Mouse (Mus musculus) brain, adult 2 months (tissue): ENCODE measurements around the gene Bgn.

Experiments used
- DNase-seq: peaks from one replicate; pipeline ENCODE4 v3.0.0; 2011; ENCODE audit warnings: low read depth, low spot score

The Bgn gene

DNA sequence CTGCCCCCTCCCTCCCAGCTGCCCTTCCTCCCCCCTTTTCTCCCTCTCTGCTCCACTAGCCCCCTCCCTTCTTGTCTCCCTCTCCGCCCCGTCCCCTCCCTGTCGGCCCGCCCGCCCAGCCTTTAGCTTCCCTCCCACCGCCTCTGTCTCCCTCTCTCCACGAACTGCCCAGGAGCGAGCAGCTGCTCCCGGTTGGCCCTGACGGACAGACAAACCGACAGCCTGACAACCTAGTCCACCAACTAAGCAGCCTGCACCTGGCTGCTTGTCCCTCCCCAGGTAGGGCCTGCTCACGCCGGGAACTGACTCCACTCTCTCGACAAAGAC lies at the start of gene Bgn:
TSS of gene Bgn (plus strand) at position 119 of the 327 bp plus-strand sequence.
- DNase-seq, result no peak

DNA sequence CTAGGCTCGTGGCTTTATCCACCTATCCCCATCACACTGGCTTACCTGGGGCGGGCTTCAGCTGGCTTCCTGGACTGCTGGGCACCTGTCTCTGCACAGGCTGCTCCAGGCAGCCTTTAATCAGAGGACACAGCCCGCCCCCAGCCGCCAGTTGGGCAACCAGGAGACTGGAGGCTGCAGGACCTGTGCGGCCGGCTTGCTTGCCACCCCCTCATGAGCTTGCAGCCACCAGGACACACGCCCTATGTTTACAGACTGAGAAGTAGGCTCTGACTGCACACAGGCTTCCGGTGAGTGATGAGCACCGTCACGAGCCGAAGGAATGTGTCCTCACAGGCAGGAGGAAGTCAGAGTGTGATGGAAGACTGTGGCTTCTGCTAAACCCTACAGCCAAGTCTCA lies 48.1 kb upstream of the Bgn start, which contains the start of gene Trex2:
TSS of gene Trex2 (minus strand) at position 93 of the 400 bp plus-strand sequence.
- no peak for DNase-seq

DNA sequence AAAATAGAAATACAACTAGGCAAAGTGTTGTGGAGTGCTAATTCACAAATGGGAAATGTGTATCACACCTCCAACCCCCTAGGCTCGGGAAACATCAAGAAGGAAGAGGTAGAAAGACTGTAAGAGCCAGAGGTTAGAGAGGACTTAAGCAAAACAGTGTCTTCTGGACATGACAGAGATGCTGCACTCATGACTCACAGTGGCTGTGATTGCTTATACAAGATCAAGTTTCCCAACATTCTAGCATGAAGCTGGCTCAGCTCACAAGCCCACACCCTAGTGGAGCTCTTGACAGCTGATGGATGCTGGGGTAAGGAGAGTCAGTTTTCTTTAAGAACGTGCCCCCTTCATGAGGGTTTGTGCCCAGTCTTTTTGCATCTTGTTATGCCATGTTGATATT lies 42.0 kb upstream of the Bgn start:
- peak; percentile 36 for DNase-seq

DNA sequence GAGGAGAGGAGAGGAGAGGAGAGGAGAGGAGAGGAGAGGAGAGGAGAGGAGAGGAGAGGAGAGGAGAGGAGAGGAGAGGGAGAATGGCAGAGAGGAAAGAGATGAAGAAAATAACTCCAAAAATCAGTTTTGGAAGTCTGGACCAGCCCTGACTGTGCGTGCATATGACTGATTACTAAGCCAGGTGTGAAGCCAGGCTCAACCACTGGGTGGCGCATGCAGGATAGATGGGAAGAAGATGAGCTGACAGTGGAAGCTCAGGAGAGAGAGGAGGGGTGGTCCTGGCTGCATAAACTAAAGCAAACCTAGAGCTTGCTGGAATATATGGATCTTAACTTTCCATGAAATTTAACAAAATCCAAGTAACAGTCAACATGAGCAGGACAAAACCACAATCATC lies 31.5 kb upstream of the Bgn start:
- DNase-seq, result peak; percentile 69

DNA sequence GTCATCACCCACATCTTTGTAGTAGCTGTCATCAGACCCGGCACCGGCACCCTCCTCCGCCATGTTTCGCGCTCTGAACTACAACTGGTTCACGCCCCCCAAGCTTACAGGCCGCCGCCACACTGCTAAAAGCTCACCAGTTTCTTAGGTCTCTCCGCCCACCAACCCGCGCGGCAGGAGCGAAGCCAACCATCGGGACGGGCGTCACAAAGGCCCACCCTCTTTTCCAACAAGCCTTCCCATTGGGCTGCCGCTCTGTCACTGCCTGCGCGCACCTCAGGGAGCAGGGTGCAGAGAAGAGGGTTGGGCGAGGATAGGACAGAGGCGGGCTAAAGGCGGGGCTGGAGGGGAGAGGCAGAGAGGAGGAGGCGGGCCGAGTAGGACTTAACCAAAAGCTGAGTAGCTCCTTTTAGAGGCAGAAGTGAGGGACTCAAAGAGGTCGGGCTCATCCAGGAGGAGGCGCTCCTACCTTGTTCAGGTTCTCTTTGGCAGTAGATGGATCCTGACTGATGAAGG lies 24.5 kb upstream of the Bgn start, which contains the start of gene Haus7:
TSS of gene Haus7 (minus strand) at position 168 of the 516 bp plus-strand sequence.
- peak; percentile 98 for DNase-seq

DNA sequence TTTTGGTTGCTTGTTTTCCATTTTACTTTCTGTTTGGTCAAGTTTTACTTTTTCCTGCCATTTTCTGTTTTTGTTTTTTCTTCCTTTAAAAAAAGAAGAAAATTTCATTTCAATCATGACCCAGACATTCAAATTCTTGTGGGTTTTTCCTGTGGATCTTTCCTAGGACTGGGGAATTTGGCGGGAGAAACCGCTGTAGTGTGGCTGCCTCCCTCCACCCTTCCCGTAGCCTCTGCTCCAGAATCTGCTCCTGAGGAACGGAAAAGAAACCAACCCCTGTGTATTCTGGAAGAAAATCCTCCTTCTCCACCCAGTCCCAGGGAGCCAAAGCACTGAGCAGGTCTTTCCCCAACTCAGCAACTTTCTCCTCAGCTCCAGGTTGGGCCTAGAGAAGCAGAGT lies 22.6 kb upstream of the Bgn start:
- DNase-seq, result no peak

DNA sequence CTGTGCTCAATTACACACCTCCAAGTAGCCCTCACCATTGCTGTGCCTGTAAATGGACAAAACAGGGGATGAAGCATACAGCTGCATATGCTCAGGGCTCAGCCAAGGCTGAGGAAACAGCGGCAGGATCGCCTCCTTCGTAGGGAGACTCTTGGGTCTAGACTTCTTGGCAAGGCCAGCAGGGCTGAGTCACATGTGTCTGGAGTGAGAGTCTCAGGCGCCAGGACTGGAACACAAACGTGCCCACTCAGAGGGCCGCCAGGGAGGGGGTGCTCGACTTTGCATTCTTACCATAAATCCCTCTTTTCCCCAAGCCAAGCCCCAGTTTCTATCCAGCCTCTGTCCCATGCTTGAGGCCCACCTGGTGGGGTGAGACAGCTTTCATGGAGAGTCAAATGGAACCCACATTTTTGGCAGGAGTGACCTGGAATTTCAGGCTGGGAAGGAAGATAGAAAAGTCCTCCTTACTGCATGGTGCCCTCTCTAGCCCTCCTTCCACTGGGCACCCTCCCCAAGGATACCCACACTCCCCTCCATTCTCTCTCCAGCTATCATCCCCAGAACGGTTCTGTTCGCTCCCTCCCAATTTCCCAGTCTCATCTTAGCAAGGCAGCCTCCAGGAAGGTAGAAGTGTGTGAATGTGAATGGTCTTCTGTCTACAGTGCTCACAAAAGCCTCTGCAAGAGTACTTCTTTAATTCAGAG lies 17.8 kb upstream of the Bgn start:
- peak; percentile 39 for DNase-seq

DNA sequence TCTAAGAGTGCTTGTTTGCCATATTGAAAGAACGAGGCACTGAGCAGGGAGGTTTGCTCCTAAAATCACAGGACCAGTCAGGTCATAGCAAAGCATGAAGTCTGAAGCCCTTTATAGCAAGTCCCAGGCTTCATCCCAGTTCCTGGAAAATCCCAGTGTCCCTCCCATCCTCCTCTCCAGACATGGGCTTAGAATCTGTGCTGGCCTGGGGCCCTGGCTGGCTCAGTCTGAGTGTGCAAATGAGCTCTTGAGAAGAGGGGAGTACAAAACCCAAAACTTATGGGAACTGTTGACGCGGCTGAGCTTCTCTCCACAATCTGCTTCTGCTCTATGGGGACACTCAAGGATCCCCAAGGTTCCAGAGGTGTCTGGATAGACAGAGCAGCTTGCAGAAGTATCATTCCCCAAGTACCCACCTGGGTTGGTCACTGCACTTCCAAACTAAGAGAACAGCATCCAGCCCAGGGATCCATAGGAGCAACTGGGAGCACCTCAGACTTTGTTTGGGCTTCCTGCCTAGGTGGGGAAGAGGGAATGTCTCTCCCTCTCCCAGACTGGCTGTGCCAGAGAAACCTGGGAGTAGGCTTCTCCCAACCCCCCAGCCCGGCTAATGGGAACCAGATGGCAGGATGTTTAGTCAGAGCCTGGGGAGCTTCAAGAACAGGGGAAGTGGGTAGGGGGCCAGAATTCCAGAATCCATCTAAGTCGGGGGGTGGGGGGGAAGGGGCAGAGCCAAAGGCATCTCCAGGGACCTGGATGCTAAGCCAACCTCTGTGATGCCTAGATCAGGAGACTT lies 15.8 kb upstream of the Bgn start:
- DNase-seq, result no peak

DNA sequence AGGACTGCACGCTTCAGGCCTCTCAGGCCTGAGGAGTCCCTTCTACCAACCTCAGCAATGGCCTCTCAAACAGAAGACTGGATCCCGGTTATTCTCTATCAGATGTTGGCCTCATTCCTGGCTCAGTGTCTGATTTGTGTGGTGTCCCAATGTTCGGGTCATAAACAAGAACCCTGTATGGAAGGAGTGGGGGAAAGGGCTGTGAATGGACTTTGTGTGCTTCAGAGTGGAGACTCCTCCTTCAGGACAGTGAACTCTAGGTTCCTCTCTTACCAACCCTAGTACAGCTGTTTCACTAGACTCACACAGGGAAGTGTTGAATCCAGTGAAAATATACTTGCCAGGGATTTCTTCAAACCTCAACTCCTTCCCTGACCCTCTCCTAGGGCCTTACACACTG lies 15.1 kb upstream of the Bgn start:
- DNase-seq, result no peak

DNA sequence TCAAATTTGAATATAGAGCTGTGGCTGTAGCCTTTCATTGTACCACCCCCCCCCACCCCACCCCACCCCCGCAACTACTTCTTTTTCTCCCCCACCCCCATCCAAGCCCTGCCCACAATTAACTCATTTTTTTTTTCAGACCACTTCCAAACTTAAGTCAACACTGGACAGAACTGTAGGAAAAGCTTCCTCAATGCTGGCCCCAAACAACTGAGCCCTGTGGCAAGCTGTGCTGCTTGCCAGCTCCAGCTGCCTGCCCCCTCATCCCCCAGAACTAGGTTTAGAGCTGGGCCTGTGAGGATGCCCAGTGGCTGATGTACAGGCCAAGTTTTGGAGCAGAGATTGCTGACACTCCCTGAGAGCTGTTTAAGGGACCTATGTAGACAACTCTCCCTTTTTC lies 14.7 kb upstream of the Bgn start:
- no peak for DNase-seq

DNA sequence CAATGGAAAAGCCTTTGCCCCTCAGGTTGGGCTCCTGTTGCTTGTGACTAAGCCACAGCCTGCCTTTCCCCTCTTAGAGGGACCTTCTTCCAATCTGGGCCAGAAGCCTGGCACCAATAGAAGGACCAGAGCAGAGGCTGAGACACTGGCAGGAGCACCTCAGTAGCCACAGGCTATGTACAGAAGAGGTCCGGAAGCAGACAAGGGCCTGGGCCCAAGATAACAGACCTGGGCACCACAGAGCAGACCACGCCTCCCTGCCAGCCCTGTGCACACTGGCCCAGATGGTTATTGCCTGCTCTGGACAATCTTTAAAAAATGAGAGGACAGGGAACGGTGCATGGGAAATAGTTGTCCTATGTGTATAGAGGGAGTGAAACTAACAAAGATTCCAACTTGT lies 11.6 kb upstream of the Bgn start:
- DNase-seq, result no peak

DNA sequence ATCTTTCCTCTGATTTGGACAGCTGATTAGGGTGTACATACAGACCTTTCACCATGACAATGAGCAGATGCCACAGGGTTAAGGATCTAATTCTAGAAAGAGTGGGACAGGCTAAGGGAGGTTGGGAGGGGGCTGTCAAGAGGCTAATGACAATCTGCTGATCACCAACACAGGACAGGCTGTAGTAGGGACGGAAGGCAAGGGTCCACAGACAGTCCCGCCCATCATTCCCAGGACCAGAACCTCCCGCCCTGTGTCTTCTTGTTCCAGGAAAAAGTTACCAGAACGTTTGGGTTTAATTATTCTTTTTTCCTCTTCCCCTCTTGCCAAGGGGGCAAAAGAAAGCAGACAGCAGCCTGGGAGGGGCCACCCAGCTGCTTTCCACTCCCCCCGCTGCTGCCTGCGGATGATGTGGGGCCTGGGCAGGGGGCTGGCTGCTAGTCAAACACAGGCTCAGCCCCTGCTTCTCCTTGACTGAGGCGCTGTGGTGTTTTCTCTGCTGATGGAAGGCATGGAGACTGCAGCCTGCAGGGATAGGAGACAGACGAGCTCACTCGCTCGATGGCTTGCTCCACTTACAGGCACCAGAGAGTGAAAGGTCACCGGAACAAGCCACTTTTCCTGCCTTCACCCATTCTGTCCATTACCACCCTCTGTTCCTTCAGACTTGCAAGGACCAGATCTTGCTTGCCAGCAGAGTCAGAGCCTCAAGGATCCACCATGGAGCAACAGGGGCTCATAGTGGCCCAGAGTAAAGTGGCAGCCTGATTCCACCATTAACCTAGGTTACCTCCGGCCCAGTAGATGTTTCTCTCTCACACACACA lies 8.8 kb upstream of the Bgn start:
- DNase-seq, result no peak

DNA sequence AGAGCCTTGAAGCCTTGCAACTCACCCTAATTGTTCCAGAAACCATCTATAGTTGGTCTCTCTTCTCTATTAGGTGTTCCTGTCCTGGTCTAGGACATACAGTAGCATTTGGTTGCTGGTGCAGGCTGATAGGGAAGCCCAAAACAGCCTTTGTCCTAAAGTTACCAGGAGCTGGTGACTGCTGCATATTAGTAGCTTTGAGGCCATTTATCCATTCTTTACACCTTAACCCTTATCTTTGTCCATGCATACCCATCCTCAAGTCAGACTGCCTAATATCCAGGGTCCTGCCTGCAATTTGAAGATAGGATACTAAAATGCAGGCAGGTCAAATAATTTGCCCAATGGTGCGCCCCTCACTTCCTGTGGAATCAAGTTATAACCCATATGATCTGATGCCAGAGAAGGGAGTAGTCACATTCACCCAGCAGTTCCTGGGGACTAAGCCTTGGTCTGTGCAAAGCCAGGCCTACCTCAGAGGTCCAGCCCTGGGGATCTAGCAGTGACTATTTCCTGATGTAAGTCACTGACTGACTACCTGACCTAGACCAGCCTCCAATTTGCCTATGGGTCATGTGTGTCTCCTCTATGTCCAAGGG lies 7.6 kb upstream of the Bgn start:
- DNase-seq, result no peak

DNA sequence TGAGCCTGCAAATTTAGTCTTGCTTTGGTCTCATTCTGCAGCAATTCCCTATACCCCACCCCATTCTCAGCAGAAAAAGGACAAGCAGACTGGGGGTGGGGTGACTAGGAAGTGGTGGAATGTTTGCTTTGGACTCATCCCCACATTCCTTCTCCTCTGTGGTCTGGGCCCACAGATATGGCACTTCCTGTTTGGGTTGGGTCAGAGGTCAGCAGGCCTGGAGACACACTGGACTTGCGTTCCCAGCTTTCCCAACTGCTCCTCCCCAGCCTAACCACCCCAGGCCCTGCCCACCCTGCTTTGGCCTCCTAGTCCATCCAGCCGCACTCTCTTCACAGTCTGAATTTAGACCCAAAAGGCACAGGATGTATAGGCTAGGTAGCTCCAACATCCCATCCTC lies 6.8 kb upstream of the Bgn start:
- DNase-seq, result no peak

DNA sequence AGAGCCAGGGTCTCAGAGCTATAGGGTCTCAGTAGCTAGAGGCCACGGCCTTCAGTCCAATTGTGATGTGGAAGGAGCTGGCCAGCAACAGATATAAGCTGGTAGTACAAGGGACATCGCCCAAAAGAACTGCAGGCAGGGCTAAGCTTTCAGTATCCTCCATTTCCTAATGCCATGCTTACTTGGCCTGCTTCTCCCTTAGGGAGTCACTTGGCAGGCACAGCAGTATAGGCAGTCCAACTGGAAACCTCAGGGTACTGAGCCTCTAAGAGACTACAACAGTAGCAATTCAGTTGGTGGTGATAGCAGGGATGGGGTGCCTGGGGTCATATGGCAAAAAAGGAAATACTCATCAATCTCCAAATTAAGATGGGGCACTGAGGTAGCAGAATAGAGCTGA lies 5.9 kb upstream of the Bgn start:
- no peak for DNase-seq

DNA sequence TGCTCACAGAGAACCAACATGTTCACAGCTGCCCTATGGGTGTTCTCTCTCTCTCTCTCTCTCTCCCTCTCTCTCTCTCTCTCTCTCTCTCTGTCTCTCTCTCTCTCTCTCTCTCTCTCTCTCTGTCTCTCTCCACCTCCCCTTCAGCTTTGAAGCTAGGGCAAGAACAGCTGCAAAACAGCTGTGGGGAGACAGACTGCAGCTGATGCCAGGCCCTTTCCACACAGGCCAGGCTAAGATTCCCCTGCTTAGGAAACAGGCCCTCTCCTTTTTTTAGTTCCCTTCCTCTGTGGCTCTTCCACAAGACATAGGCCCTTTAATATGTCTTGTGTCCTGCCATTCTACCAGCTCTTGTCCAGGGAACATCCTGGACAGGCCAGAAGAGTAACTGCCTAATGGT lies 3.7 kb upstream of the Bgn start:
- no peak for DNase-seq

DNA sequence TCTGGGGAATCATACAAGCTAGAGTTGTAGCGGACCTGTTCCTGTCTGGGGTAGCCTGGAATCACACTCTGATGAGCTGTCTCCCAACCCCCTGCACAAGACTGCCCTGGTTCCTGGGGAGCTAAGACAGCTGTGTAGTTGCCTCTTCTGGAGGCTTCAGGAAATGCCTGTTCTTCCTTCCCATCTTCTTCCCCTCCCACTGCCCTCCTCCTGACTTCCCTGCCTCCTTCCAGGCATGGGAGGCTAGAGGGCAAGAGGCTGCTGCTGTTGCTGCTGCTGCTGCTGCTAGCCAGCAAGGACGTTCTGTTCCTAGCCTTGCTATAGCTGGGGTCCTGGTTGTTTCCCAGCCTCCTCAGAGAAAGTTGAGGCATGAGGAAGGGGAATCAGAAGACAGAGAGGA lies 3.1 kb upstream of the Bgn start:
- no peak for DNase-seq

DNA sequence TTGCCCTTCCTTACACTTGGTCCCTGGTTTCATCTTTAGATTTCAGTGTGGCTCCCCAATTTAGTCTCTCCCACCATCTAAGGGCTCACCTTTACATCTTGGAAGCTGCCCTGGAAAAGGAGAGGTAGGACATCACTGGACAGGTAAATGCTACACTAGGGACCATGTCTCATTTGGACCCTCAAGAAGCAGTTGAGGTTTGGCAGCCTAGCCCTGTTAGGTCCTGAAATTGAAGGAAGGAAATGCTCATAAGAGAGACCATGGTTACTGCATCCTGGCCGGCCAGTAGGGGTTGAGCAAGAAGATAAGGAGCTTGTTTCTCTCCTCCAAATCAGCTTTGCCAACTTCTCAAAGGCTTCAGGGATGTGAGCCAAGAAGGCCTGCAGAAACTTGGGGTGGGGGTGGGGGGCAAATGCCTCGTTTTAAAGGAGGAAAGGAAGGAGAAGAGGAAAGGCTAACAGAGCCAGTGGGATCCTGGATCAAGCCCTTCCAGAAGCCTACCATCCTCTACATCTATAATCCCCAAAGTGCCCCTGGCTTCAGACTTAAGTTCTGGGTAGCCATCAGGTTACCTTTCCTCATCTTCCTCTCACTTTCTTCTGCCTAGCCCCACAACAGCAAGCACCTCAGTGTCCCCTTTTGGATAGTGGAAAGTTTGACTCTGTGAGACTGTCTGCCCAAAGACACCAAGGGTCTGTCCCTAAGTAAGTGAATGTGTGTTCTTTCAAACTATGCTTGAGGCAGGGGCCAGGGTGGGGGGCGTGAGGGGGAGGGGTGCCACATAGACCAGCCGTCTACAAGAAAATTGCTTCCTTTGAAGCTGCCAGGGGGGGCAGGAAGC lies 539 bp upstream of the Bgn start:
- DNase-seq, result no peak

DNA sequence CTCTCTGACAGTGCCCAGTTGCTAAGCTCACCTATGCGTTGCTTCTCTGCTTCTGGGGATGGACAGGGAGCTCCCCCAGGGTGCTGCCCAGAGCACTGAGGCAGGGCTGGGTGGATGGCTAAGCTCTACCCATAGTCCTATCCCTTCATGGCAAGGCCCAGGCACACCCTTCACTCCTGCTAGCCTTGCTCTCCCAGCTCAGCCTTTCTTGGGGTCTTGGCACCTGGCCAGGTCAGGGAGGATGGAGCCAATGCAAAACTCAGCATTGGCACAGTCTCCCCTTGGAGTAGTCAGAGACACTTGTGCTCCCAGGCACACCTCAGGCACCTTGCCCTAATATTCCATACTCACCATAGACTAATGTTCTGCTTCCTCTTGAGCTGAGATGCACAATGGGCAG lies 674 bp downstream of the Bgn start:
- DNase-seq, result no peak

DNA sequence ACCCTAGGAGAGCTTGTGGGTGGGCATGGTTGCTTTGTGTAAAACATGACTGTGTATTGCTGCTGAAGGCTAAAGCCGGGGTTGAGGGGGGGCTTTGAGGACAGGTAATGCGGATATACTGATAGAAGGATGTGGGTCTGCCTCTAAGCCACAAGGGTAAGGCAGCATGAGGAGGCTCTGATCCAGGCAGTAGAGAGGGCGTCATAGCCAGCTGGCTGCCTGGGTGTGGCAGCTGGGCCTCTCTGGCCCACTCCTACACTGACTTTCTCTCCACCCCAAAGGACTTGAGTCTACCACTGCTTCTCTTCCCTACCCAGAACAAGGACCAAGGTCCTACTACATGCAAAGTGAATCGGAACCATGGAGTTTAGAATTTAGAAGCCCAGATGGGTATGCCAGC lies 1.5 kb downstream of the Bgn start:
- no peak for DNase-seq

DNA sequence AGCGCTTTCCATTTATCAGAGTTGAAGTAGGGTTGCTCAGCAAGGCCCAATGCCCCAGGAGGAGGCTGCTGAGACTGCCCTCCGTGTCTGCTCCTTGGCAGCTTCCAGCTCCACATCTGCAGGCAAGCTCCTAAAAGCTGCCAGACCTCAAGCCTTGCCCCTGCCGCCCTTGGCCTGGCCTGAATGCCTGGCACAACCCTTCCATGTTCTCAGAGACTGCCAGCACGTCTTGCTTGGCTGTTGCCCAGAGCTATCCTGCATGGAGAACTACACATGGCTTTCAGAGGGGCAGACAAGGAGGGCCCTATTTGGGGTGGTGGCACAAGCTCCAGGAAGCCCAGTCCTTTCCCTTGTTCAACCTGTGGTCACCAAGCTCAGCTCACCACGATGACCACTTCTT lies 3.5 kb downstream of the Bgn start:
- DNase-seq, result no peak
